Mouse (Mus musculus): ENCODE results near the gene P4ha1. TPM values are rescaled to one million over a fixed set of nuclear protein-coding genes. Genes with fewer than 3 reads are reported as not detected.
"Not testable (repeated sequence)": the region's sequence is repeated elsewhere in the genome, so short reads cannot be mapped to it uniquely, and the experiment has no call there.

The P4ha1 gene
- polyA plus RNA-seq, 1 experiment, result 1.7 TPM

DNA sequence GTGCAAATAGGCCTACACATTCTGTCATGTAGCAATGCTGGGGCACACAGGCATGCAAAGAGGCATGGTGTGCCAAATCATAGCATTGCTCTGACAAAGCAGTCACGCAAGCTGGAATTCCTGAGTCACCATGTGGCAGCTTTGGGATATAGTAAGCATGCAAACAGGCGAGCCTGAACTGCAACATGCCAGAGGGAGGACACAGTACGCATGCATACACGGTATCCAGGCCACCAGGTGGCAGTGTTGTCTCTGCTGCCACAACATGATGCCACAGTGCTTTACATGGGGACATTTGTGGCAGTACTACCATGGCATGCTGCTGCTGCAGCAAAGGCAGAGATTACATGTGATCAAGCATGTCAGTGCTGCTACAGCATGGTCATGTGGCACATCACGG lies 26.8 kb upstream of the P4ha1 start:
- no peak for TF ChIP-seq POLR2A (IDR thresholded peaks at IDR 0.05; ENCODE audit: low read depth, low read length)
- peak; percentile 72; the same call in 1 of the 2 replicates for TF ChIP-seq CTCF (IDR thresholded peaks at IDR 0.05; ENCODE audit: extremely low read depth, insufficient read length, insufficient replicate concordance, low read depth, low read length)
- Histone ChIP-seq H3K36me3 (ENCODE audit: control insufficient read depth, insufficient read depth, low read length) (no peaks in the 10 kb centered on the region), H3K27me3 (ENCODE audit: control insufficient read depth, insufficient read depth, low read length) (no peaks in the 10 kb centered on the region), H3K4me3 (ENCODE audit: low read depth, low read length) (no peak overlapping the region), H3K27ac (ENCODE audit: insufficient read depth, low read depth, low read length) (no peak overlapping the region), H3K4me1 (ENCODE audit: control insufficient read depth, insufficient read depth, insufficient read length, low read length) (peaks cover 14% of the 10 kb centered on the region)
- 42% methylated on average over 5 of the region's 5 CpGs for WGBS

DNA sequence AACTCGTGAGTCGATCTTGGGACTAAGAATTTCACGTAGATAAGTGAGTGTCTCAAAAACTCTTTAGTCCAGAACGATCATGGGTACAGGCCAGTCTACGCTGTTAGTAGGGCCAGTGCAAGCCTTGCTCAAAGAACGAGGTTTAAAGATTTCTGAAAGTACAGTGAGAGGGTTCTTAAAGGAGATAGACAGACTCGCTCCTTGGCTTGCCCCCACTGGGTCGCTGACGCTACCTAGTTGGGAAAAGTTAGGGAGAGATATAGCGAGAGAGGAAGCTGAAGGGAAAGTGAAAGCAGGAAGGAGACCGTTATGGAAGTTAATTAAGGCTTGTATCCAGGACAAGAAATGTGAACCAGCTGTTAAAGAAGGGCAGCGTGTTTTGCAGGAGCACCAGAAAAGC lies 20.4 kb upstream of the P4ha1 start:
- H3K36me3 ChIP-seq (ENCODE audit: control insufficient read depth, insufficient read depth, low read length); H3K4me1 ChIP-seq (ENCODE audit: control insufficient read depth, insufficient read depth, insufficient read length, low read length); H3K4me3 ChIP-seq (ENCODE audit: low read depth, low read length); H3K27me3 ChIP-seq (ENCODE audit: control insufficient read depth, insufficient read depth, low read length); H3K27ac ChIP-seq (ENCODE audit: insufficient read depth, low read depth, low read length): not testable (repeated sequence)
- 85% methylated on average over 12 of the region's 12 CpGs for WGBS

DNA sequence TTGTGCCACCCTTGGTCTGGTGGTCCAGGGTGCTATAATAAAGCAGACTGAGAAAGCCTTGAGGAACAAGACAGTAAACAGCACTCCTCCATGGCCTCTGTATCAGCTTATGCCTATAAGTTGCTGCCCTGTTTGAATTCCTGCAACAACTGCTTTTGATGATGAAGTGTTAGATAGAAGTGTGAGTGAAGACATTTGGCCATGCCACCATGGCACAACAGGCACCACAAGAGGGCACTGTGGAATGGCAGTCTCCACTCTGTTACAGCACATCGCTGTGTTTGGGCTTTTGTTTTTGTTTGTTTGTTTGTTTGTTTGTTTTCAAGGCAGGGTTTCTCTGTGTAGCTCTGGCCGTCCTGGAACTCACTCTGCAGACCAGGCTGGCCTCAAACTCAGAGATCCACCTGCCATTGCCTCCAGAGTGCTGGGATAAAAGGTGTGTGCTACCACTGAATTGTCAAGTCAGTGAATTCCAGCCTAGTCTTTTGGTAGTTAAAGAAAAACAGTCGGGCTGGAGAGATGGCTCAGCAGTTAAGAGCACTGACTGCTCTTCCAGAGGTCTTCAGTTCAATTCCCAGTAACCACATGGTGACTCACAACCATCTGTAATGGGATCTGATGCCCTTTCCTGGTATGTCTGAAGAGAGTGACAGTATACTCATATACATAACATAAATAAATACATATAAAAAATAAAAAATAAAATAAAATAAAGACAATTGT lies 13.9 kb upstream of the P4ha1 start:
- Histone ChIP-seq H3K4me3 (ENCODE audit: low read depth, low read length) (no peak overlapping the region), H3K27ac (ENCODE audit: insufficient read depth, low read depth, low read length) (no peak overlapping the region), H3K36me3 (ENCODE audit: control insufficient read depth, insufficient read depth, low read length) (no peaks in the 10 kb centered on the region), H3K4me1 (ENCODE audit: control insufficient read depth, insufficient read depth, insufficient read length, low read length) (no peaks in the 10 kb centered on the region), H3K27me3 (ENCODE audit: control insufficient read depth, insufficient read depth, low read length) (no peaks in the 10 kb centered on the region)
- WGBS, result 37% methylated on average over 3 of the region's 3 CpGs
- peak; percentile 61; the same call in 1 of the 2 replicates for TF ChIP-seq CTCF (IDR thresholded peaks at IDR 0.05; ENCODE audit: extremely low read depth, insufficient read length, insufficient replicate concordance, low read depth, low read length)
- no peak for TF ChIP-seq POLR2A (IDR thresholded peaks at IDR 0.05; ENCODE audit: low read depth, low read length)

DNA sequence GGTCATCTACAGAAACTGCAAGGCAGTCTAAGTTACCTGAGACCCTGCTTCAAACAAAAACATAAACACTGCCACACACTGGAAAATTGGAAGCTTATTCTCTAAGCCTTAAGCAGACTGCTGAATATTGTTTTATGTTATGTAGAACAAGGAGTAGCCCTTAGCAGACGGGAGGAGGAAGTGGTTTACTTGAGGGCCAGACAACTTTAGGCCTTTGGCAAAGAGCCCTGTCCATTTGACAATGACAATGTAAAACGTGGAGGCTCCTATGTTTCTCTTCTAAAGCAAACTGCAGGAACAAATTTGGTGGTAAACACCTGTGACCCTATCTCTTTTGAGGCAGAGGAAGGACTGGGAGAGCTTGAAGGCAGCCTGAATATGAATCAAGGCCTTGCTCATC lies 13.0 kb upstream of the P4ha1 start:
- Histone ChIP-seq H3K4me1 (ENCODE audit: control insufficient read depth, insufficient read depth, insufficient read length, low read length) (no peaks in the 10 kb centered on the region), H3K27me3 (ENCODE audit: control insufficient read depth, insufficient read depth, low read length) (no peaks in the 10 kb centered on the region), H3K27ac (ENCODE audit: insufficient read depth, low read depth, low read length) (no peak overlapping the region), H3K36me3 (ENCODE audit: control insufficient read depth, insufficient read depth, low read length) (no peaks in the 10 kb centered on the region), H3K4me3 (ENCODE audit: low read depth, low read length) (no peak overlapping the region)
- WGBS, result 29% methylated on average over 2 of the region's 2 CpGs
- TF ChIP-seq POLR2A (IDR thresholded peaks at IDR 0.05; ENCODE audit: low read depth, low read length) (no peak), CTCF (IDR thresholded peaks at IDR 0.05; ENCODE audit: extremely low read depth, insufficient read length, insufficient replicate concordance, low read depth, low read length) (no peak)

DNA sequence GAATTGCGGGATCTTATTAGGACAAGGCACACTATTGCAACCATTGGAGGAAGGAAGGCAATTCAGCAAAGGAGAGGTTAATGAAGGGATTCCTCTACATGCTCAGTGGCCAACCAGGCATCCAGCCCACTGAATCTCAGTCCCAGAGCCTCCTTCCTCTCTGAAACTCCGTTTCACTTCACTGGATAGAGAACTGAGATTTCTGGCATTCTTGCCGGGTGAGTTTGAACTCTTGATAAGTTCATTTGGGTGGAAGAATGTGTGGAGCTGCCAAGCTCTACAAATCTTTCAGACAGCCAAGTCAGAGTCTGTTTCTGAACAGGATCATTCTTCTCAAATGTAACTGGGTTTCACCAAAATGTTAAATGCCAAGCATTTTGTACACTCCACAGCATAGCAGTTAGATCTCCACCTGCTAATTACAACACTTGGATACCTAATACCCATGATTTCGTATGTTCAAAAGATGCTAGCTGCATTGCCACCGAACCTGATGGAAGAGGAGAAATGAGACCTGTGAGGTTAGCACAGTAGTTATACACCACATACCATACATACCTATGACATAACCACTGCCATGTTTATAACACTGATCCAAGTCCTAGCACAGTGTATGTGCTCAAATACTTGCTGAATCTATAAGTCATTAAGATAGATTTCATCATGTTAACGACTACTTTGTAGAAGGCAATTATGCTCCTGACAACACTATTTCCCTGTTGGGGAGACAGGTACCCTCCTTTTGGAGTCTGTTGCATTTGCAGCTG lies 12.2 kb upstream of the P4ha1 start:
- TF ChIP-seq CTCF (IDR thresholded peaks at IDR 0.05; ENCODE audit: extremely low read depth, insufficient read length, insufficient replicate concordance, low read depth, low read length) (no peak), POLR2A (IDR thresholded peaks at IDR 0.05; ENCODE audit: low read depth, low read length) (no peak)
- Histone ChIP-seq H3K4me1 (ENCODE audit: control insufficient read depth, insufficient read depth, insufficient read length, low read length) (no peaks in the 10 kb centered on the region), H3K36me3 (ENCODE audit: control insufficient read depth, insufficient read depth, low read length) (no peaks in the 10 kb centered on the region), H3K4me3 (ENCODE audit: low read depth, low read length) (no peak overlapping the region), H3K27ac (ENCODE audit: insufficient read depth, low read depth, low read length) (no peak overlapping the region), H3K27me3 (ENCODE audit: control insufficient read depth, insufficient read depth, low read length) (no peaks in the 10 kb centered on the region)
- 60% methylated on average over 6 of the region's 6 CpGs for WGBS

DNA sequence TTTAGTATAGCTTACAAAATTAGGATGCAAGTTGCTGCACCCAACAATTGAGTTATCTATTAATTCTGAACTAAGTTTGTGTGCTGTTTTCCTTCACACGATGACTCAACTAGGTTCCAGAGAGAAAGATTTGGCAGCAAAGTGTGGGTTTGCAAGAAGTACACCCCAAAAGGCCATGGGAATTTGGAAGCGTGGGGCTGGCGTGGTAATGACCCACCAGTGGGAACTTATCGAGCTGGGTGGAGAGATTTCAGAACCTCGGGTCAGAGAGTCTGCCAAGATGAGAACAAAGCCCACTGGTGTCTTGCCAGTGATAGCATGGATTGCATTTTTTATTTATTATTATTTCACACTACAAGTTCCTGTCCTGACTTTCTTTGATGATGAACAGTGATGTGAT lies 11.2 kb upstream of the P4ha1 start:
- H3K36me3 ChIP-seq (ENCODE audit: control insufficient read depth, insufficient read depth, low read length), result no peaks in the 10 kb centered on the region
- H3K4me3 ChIP-seq (ENCODE audit: low read depth, low read length), result no peak overlapping the region
- 88% methylated on average over 5 of the region's 5 CpGs for WGBS
- H3K27me3 ChIP-seq (ENCODE audit: control insufficient read depth, insufficient read depth, low read length), result no peaks in the 10 kb centered on the region
- no peaks in the 10 kb centered on the region for H3K4me1 ChIP-seq (ENCODE audit: control insufficient read depth, insufficient read depth, insufficient read length, low read length)
- H3K27ac ChIP-seq (ENCODE audit: insufficient read depth, low read depth, low read length), result no peak overlapping the region
- no peak for TF ChIP-seq POLR2A (IDR thresholded peaks at IDR 0.05; ENCODE audit: low read depth, low read length)
- no peak for TF ChIP-seq CTCF (IDR thresholded peaks at IDR 0.05; ENCODE audit: extremely low read depth, insufficient read length, insufficient replicate concordance, low read depth, low read length)

DNA sequence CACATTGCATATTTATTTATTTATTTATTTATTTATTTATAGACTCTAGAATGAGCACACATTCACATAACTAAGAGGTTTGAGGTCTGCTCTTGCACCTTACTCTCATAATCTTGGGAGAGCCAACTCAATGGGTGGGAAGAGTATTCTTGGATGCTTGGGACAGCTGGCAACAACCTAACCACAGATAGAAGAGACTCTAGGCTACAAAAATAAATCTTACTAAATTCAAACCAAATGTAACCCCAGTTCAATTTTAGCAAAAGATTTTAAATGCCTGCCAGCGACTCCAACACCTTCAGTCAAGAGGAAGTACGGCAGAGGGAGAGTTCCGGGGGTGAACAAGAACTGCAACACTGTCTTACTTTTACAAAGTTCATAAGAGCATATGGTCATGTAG lies 2.0 kb upstream of the P4ha1 start:
- H3K4me1 ChIP-seq (ENCODE audit: control insufficient read depth, insufficient read depth, insufficient read length, low read length), result no peaks in the 10 kb centered on the region
- H3K36me3 ChIP-seq (ENCODE audit: control insufficient read depth, insufficient read depth, low read length), result no peaks in the 10 kb centered on the region
- H3K4me3 ChIP-seq (ENCODE audit: low read depth, low read length), result no peak overlapping the region
- 78% methylated on average over 3 of the region's 3 CpGs for WGBS
- H3K27ac ChIP-seq (ENCODE audit: insufficient read depth, low read depth, low read length), result no peak overlapping the region
- TF ChIP-seq POLR2A (IDR thresholded peaks at IDR 0.05; ENCODE audit: low read depth, low read length) (no peak), CTCF (IDR thresholded peaks at IDR 0.05; ENCODE audit: extremely low read depth, insufficient read length, insufficient replicate concordance, low read depth, low read length) (no peak)
- H3K27me3 ChIP-seq (ENCODE audit: control insufficient read depth, insufficient read depth, low read length), result no peaks in the 10 kb centered on the region
